Mouse (Mus musculus) limb, embryonic 12.5 days (tissue): ENCODE results near the gene Spc24. TPM values are rescaled to one million over a fixed set of nuclear protein-coding genes. Genes with fewer than 3 reads are reported as not detected.

Experiments
- ATAC-seq: fragments of 200-750 bp; cut with Nextera tagmentation; 2 replicates; pipeline ENCODE4 v1.8.0; 2017; ENCODE audit warnings: low read depth, moderate TSS enrichment; ENCODE audit not compliant: insufficient number of reproducible peaks, insufficient read depth, low FRiP score, low TSS enrichment
- H3K27ac ChIP-seq: fragments of 300-500 bp; sonication (generic); 2 replicates; pipeline ENCODE4 v1.5.1; 2016; ENCODE audit warnings: mild to moderate bottlenecking, moderate library complexity
- H3K27me3 ChIP-seq: fragments of 300-500 bp; sonication (generic); 2 replicates; pipeline ENCODE4 v1.6.1; 2016; ENCODE audit warnings: mild to moderate bottlenecking, moderate library complexity
- H3K36me3 ChIP-seq: fragments of 300-500 bp; sonication (generic); 2 replicates; pipeline ENCODE4 v1.6.1; 2016; ENCODE audit warnings: mild to moderate bottlenecking, moderate library complexity
- H3K4me1 ChIP-seq: fragments of 300-500 bp; sonication (generic); replicated peaks from 2 replicates; pipeline ENCODE4 v1.6.1; 2016
- H3K4me2 ChIP-seq: fragments of 300-500 bp; sonication (generic); 2 replicates; pipeline ENCODE4 v1.6.1; 2016; ENCODE audit warnings: mild to moderate bottlenecking, moderate library complexity
- H3K4me3 ChIP-seq: fragments of 300-500 bp; sonication (generic); replicated peaks from 2 replicates; pipeline ENCODE4 v1.5.1; 2016; ENCODE audit warnings: mild to moderate bottlenecking
- H3K9ac ChIP-seq: fragments of 300-500 bp; sonication (generic); replicated peaks from 2 replicates; pipeline ENCODE4 v1.6.1; 2016; ENCODE audit warnings: mild to moderate bottlenecking, moderate library complexity
- H3K9me3 ChIP-seq: fragments of 300-500 bp; sonication (generic); 2 replicates; pipeline ENCODE4 v1.6.1; 2016; ENCODE audit warnings: mild to moderate bottlenecking, moderate library complexity
- WGBS: fragments of 180-500 bp; shearing (Covaris S2); methylation state at CpG from one replicate; pipeline ENCODE4 v1.1.7; 2016; 5-methylcytosine and 5-hydroxymethylcytosine counted together
- polyA plus RNA-seq: library from polyadenylated mRNA; unstranded; fragments of >200 nt; fragmentation: Nextera tagmentation; extraction: Ambion mirVana; gene quantifications from 2 replicates; pipeline ENCODE4 v1.2.1, GENCODE M21; 2016

Gene Spc24
- polyA plus RNA-seq, 1 experiment from 2014 or later = 152 TPM

DNA sequence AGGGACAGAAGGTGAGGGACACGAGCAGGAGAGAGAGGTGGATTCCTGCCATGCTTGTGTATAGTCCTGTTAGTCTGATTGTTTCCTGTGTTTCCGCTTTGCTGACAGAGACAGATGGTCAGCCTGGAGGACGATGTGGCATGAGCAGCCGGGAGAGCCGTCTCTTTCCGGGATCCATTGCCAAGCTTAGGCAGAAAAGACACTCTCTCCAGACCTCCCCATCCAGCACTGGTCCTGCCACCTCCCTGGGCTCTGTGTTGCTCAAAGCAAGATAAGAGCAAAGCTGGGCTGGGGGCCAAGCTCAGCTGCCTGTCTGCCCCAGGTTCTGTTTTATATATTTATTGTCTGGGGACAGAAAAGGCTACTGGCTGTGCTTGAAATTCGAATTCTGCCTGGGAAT lies 12.1 kb downstream of the Spc24 start:
- ATAC-seq = no peak
- peaks cover 12% of the 10 kb centered on the region for H3K4me1 ChIP-seq
- WGBS = 64% methylated on average over 7 of the region's 7 CpGs
- no peaks in the 10 kb centered on the region for H3K27me3 ChIP-seq
- H3K4me3 ChIP-seq = no peak overlapping the region
- H3K9ac ChIP-seq = no peak overlapping the region
- no peak overlapping the region for H3K27ac ChIP-seq
- H3K36me3 ChIP-seq = peaks cover 78% of the 10 kb centered on the region
- H3K4me2 ChIP-seq = no peak overlapping the region
- H3K9me3 ChIP-seq = no peaks in the 10 kb centered on the region

DNA sequence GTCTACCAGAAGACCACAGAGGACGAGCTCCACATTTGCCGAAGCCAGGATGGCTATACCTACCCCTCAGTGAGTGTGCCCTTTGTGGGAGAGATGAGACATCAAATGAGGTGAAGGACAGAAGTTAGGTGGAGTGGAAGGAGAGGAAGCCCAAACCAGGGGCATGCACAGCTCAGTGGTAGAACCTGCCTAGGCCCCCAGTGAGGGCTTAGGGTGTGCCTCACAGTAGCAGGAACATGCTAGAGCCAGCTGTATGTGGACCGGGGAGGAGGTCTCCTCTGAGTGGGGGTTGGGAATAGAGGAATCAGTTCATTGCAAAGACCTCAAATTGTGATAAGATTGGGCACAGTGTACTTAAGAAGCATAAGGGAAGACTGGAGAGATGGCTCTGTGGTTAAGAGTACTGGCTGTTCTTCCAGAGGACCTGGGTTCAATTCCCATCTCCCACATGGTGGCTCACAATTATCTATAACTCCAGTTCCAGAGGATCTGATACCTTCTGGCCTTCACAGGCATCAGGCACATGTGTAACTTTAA lies 12.8 kb downstream of the Spc24 start:
- H3K4me1 ChIP-seq = peaks cover 5% of the 10 kb centered on the region
- no peak for ATAC-seq
- 89% methylated on average over 3 of the region's 3 CpGs for WGBS
- H3K36me3 ChIP-seq = peaks cover 86% of the 10 kb centered on the region
- H3K4me3 ChIP-seq = no peak overlapping the region
- no peak overlapping the region for H3K4me2 ChIP-seq
- H3K9ac ChIP-seq = no peak overlapping the region
- H3K9me3 ChIP-seq = no peaks in the 10 kb centered on the region
- no peaks in the 10 kb centered on the region for H3K27me3 ChIP-seq
- H3K27ac ChIP-seq = no peak overlapping the region

DNA sequence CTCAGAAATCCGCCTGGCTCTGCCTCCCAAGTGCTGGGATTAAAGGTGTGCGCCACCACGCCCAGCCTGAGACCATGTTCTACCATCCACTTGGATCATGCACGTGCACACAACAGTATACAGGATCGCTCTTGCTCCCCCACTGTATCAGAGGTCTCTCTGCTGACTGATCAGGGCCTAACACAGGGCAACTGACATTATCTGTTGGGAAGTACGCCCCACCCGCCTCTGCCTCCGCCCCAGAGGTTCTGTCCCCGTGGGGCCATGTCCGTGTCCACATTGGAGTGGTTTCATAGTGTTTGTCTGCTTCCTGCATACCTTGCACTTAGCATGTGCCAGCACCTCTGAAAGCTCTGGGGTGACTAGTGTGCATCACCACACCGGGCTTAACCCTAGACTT lies 18.6 kb downstream of the Spc24 start:
- Histone ChIP-seq H3K36me3 (peaks cover 94% of the 10 kb centered on the region), H3K9ac (no peak overlapping the region), H3K9me3 (no peaks in the 10 kb centered on the region), H3K4me3 (no peak overlapping the region), H3K4me1 (no peaks in the 10 kb centered on the region), H3K4me2 (no peak overlapping the region), H3K27ac (no peak overlapping the region), H3K27me3 (no peaks in the 10 kb centered on the region)
- WGBS = 95% methylated on average over 11 of the region's 11 CpGs
- ATAC-seq = no peak

DNA sequence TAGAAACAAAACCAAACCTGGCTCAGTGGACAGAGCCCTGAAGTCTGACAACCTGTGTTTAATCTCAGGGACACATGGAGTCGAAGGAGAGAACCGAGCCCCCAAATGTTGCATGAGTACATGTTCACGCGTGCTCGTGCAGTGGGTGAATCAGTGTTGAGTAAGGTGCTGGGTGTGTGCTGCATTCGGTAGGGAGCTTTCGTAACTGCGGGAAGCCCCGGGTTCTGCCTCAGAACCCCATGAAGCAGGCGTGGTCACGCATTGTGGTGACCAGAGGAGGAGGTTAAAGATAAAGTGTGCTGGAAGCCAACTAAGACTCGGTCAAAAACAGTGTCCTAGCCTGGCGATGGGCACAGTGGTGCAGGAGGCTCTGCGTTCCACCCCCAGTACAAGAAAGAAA lies 19.7 kb downstream of the Spc24 start:
- Histone ChIP-seq H3K4me3 (no peak overlapping the region), H3K27ac (no peak overlapping the region), H3K36me3 (peaks cover 93% of the 10 kb centered on the region), H3K4me1 (no peaks in the 10 kb centered on the region), H3K9ac (no peak overlapping the region), H3K4me2 (no peak overlapping the region), H3K9me3 (no peaks in the 10 kb centered on the region), H3K27me3 (no peaks in the 10 kb centered on the region)
- WGBS = 97% methylated on average over 14 of the region's 14 CpGs
- ATAC-seq = no peak

DNA sequence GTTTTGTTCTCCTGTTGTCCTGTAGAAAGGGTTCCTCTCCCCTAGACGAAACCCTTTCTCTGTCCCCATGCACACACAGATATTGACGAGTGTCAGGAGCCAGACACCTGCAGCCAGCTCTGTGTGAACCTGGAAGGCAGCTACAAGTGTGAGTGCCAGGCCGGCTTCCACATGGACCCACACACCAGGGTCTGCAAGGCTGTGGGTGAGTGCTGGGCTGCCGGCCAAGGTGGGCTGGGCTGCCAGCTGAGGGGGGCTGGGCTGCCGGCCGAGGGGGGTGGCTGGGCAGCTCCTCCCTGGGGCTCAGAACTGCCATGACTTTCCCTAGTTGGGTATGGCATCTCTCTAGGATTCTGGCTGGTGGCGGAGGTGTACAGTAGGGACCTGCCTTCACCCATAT lies 21.3 kb downstream of the Spc24 start:
- H3K36me3 ChIP-seq = peaks cover 92% of the 10 kb centered on the region
- no peak overlapping the region for H3K4me3 ChIP-seq
- no peak overlapping the region for H3K4me2 ChIP-seq
- no peaks in the 10 kb centered on the region for H3K4me1 ChIP-seq
- 0 out of 2 replicates have a peak, but pooled peaks cover 5% of the 10 kb centered on the region for H3K9me3 ChIP-seq
- 91% methylated on average over 7 of the region's 7 CpGs for WGBS
- no peak overlapping the region for H3K9ac ChIP-seq
- no peak overlapping the region for H3K27ac ChIP-seq
- H3K27me3 ChIP-seq = no peaks in the 10 kb centered on the region
- ATAC-seq = no peak

DNA sequence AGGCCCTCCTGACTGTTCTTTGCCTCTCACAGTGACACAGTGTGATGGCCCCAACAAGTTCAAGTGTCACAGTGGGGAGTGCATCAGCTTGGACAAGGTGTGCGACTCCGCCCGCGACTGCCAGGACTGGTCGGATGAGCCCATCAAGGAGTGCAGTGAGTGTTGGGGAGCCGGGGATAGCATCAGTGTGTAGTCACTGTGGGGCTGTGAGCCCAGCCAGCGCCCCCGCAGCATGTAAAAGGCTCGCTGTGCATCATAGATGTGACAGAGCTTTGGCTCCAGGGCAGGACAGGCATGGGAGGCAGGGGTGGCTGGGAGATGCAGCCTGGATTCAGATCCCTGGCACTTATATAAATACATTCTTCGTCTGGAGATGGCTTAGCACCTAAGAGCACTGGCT lies 22.9 kb downstream of the Spc24 start:
- no peak overlapping the region for H3K4me3 ChIP-seq
- 90% methylated on average over 10 of the region's 10 CpGs for WGBS
- H3K4me1 ChIP-seq = no peaks in the 10 kb centered on the region
- peaks cover 96% of the 10 kb centered on the region for H3K36me3 ChIP-seq
- H3K27me3 ChIP-seq = no peaks in the 10 kb centered on the region
- no peak overlapping the region for H3K27ac ChIP-seq
- no peak for ATAC-seq
- 0 out of 2 replicates have a peak, but pooled peaks cover 5% of the 10 kb centered on the region for H3K9me3 ChIP-seq
- no peak overlapping the region for H3K4me2 ChIP-seq
- H3K9ac ChIP-seq = no peak overlapping the region

DNA sequence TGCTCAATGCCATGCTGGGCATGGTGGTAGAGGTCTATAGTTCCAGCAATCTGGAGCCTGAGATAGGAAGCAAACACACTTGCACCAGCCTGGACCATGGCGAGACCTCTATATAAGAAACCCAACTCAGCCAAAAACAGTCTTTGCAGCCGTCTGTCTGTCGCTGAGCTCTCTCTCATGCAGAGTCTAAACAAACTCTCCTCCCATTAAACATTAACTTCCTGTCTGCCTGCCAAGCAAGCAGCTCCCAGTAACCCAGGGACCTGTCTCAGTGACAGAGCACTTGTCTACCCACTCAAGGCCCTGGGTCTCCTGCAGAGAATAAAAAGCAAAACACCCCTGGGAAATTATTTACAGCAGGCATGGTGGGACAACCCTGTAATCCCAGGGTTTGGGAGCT lies 23.5 kb downstream of the Spc24 start:
- WGBS = 85% methylated on average over 3 of the region's 3 CpGs
- Histone ChIP-seq H3K36me3 (peaks cover 96% of the 10 kb centered on the region), H3K4me3 (no peak overlapping the region), H3K9me3 (0 out of 2 replicates have a peak, but pooled peaks cover 5% of the 10 kb centered on the region), H3K9ac (no peak overlapping the region), H3K27ac (no peak overlapping the region), H3K27me3 (no peaks in the 10 kb centered on the region), H3K4me1 (no peaks in the 10 kb centered on the region), H3K4me2 (no peak overlapping the region)
- no peak for ATAC-seq

DNA sequence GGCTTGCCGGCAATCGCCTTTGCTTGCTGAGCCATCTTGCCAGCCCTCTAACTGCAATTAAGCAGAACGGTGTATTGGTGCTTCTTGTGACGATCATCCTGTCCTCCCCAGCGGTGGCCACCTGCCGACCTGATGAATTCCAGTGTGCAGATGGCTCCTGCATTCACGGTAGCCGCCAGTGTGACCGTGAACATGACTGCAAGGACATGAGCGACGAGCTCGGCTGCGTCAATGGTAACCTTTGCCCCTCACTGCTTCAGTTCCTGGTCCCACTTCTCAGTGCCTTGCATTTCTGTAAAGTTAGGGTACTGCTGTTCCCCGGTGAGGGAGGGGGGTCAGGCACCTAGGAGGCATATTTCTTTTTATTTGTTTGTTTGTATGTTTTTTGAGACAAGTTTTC lies 25.0 kb downstream of the Spc24 start:
- ATAC-seq = no peak
- WGBS = 92% methylated on average over 14 of the region's 14 CpGs

DNA sequence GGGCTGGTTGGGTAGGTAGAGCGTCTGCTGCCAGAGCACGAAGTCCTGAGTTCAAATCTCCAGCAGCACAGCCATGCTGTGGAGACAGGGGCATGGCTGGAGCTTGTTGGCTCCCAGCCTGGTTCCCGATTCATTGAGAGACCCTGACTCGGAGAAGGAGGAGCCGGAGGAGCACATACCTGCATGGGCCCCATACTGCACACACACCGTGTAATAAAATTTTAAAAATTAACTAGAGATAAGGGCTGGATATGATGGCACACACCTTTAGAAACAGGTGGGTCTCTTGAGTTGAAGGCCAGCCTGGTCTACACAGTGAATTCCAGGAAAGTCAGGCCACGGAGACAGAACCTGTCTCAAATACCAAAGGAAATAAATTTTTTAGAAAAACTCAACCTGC lies 26.1 kb downstream of the Spc24 start:
- Histone ChIP-seq H3K27me3 (no peaks in the 10 kb centered on the region), H3K4me3 (no peak overlapping the region), H3K9me3 (peaks cover 5% of the 10 kb centered on the region; the same call in 1 of the 2 replicates), H3K27ac (no peak overlapping the region), H3K4me1 (no peaks in the 10 kb centered on the region), H3K9ac (no peak overlapping the region), H3K4me2 (no peak overlapping the region), H3K36me3 (peaks cover 95% of the 10 kb centered on the region)
- WGBS = 96% methylated on average over 7 of the region's 7 CpGs
- ATAC-seq = no peak

More for the DNA sequence above, 25.0 kb downstream of the Spc24 start:
- H3K4me1 ChIP-seq = no peaks in the 10 kb centered on the region
- H3K9me3 ChIP-seq = peaks cover 5% of the 10 kb centered on the region; the same call in 1 of the 2 replicates
- H3K27me3 ChIP-seq = no peaks in the 10 kb centered on the region
- H3K4me3 ChIP-seq = no peak overlapping the region
- peaks cover 98% of the 10 kb centered on the region for H3K36me3 ChIP-seq
- H3K4me2 ChIP-seq = no peak overlapping the region
- no peak overlapping the region for H3K27ac ChIP-seq
- H3K9ac ChIP-seq = no peak overlapping the region

DNA sequence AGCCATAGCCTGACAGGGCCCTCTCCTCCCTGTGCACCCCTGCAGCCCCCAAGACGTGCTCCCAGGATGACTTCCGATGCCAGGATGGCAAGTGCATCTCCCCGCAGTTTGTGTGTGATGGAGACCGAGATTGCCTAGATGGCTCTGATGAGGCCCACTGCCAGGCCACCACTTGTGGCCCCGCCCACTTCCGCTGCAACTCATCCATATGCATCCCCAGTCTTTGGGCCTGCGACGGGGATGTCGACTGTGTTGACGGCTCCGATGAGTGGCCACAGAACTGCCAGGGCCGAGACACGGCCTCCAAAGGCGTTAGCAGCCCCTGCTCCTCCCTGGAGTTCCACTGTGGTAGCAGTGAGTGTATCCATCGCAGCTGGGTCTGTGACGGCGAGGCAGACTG lies 26.7 kb downstream of the Spc24 start:
- 92% methylated on average over 17 of the region's 17 CpGs for WGBS
- no peak for ATAC-seq
- peaks cover 95% of the 10 kb centered on the region for H3K36me3 ChIP-seq
- no peak overlapping the region for H3K27ac ChIP-seq
- H3K4me1 ChIP-seq = no peaks in the 10 kb centered on the region
- H3K27me3 ChIP-seq = no peaks in the 10 kb centered on the region
- no peak overlapping the region for H3K4me2 ChIP-seq
- H3K9me3 ChIP-seq = peaks cover 5% of the 10 kb centered on the region; the same call in 1 of the 2 replicates
- no peak overlapping the region for H3K4me3 ChIP-seq
- H3K9ac ChIP-seq = no peak overlapping the region

DNA sequence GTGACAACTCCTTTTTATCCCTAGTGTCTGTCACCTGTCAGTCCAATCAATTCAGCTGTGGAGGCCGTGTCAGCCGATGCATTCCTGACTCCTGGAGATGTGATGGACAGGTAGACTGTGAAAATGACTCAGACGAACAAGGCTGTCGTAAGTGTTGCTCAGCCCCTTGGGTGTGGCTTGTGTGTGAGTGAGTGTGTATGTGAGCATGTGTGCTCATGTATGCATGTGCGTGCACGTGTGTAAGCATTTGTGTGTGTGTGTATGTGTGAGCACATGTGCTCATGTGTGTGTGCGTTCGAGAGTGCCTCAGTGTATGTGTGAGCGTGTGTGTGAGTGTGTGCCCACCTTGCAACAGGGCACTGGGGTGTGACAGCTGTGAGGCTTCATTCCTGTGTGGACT lies 27.8 kb downstream of the Spc24 start:
- 96% methylated on average over 9 of the region's 9 CpGs for WGBS
- Histone ChIP-seq H3K27me3 (no peaks in the 10 kb centered on the region), H3K9me3 (peaks cover 5% of the 10 kb centered on the region; the same call in 1 of the 2 replicates), H3K36me3 (peaks cover 94% of the 10 kb centered on the region), H3K9ac (no peak overlapping the region), H3K4me2 (no peak overlapping the region), H3K4me1 (no peaks in the 10 kb centered on the region), H3K27ac (no peak overlapping the region), H3K4me3 (no peak overlapping the region)
- ATAC-seq = no peak

DNA sequence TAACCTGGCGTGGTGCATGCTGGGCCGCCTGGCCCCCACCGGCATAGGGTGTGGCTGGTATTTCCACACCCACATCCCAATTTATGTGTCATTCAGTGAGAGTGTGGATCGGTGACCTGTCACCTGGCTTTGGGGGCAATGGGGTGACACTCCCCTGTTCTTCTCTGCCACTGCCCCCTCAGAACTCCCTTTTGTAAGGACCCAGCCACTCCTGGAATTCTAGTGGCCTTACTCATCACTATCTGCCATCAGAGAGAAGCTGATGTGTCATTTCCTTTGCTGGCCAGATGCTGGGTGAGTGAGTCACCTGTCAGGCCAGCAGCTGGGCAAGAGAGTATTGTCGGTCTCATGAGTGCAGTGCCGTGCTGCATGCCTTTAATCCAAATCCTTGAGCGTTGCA lies 30.8 kb downstream of the Spc24 start:
- no peak overlapping the region for H3K4me3 ChIP-seq
- no peak overlapping the region for H3K4me2 ChIP-seq
- WGBS = 89% methylated on average over 7 of the region's 7 CpGs
- H3K27me3 ChIP-seq = no peaks in the 10 kb centered on the region
- H3K9me3 ChIP-seq = peaks cover 2% of the 10 kb centered on the region; the same call in 1 of the 2 replicates
- H3K9ac ChIP-seq = no peak overlapping the region
- peaks cover 20% of the 10 kb centered on the region for H3K4me1 ChIP-seq
- H3K27ac ChIP-seq = no peak overlapping the region
- no peak for ATAC-seq
- H3K36me3 ChIP-seq = peaks cover 75% of the 10 kb centered on the region
